Mouse (Mus musculus): ENCODE data around the gene Gm27029. TPM values are rescaled to one million over a fixed set of nuclear protein-coding genes. Genes with fewer than 3 reads are reported as not detected.
"Not testable (repeated sequence)": the region's sequence is repeated elsewhere in the genome, so short reads cannot be mapped to it uniquely, and the experiment has no call there.

The Gm27029 gene
- polyA plus RNA-seq, 1 experiment, result 7.1 TPM

DNA sequence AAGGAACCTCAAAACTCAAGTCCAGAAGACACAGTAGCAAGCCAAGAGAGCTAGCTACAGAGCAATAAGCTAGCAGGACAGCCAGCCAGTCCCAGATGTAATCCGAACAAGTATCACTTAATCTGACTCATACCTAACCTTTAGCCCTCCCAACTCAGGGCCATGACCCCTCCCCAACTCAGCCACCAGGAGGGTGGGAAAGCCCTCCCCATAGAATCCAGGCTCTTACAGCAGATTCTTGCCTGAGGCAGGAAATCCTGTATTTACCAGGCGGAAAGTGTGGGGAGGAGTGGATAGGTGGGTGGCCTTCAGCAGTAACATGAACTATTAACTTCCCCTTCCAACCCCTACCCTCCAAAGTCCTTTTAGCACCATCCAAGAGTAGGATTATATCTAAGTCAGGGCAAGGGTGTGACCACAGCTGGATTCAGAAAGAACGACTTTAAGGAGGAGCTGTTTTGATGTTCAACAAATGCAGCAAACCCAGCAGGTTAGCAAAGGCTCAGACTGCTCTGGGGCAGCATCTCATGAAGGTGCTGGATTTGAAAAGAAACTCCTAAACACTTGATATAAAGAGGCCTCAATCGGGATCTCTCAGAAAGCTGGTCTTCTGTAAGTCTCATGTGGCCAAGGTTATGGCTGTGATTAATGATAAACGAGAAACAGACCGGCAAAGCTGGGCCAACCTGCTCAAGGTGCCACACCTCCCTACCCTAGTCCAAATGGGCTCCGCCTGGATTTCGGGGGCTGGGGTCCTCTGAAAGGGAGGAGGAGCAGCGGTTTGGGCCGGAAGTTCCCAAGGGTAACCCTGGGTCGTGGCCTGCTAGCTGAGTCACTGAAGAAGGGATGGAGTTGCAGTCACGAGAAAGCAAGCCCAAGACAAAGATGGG is 39.9 kb upstream of the Gm27029 start, which contains the start of gene Rnd2:
Rnd2 (plus strand) TSS at position 789 of the 890 bp plus-strand sequence.
- H3K27ac ChIP-seq (replicated peaks; ENCODE audit: low read depth, low read length), result peak within 1 kb of the TSS; percentile 88
- H3K4me3 ChIP-seq (ENCODE audit: insufficient read depth, low read depth, low read length), result peak within 1 kb of the TSS; percentile 91
- H3K4me1 ChIP-seq (ENCODE audit: control insufficient read depth, insufficient read depth, insufficient read length, low read length), result peaks cover 8% of the 10 kb centered on the region

DNA sequence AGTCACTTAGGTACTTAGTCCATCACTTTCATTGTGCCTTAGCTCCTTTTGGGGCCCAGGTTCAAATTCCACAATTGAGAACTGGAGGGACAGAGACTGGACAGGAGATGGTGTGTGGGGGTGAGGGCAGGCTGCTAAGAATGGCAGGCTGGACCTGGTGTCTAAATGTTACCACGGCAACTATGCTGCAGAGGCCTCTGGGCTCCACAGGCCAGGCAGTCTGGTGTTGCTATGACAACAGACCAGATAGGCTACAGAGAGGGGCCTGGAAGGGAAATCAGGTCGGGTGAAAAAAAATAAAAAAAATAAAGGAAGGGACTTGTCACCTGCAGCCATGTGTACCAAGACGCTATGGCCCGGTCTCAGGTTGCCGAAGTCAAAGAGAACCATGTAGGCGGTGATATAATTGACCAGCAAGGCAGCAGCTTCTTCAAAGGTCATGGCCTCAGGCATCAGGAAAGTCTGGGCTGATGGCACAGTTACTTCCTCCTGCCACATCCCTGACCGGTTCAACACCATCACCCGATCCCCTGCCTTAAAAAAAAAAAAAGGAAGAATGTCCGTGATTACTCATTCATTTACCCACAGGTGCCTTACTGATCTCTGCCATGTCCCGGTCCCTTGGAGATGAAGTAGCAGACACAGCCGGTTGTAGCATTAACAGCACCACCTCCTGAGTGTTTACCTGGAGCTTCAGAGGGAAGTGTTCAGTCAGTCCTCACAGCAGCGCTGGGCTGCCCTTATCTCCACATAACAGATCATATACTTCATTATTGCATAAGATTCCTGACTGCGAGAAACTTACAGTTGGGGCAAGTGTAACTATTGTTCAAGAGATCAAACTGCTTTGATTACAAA is 38.2 kb upstream of the Gm27029 start:
- peaks cover 8% of the 10 kb centered on the region for H3K4me1 ChIP-seq (ENCODE audit: control insufficient read depth, insufficient read depth, insufficient read length, low read length)
- H3K4me3 ChIP-seq (ENCODE audit: insufficient read depth, low read depth, low read length), result no peak overlapping the region
- H3K27ac ChIP-seq (replicated peaks; ENCODE audit: low read depth, low read length), result no peak overlapping the region

DNA sequence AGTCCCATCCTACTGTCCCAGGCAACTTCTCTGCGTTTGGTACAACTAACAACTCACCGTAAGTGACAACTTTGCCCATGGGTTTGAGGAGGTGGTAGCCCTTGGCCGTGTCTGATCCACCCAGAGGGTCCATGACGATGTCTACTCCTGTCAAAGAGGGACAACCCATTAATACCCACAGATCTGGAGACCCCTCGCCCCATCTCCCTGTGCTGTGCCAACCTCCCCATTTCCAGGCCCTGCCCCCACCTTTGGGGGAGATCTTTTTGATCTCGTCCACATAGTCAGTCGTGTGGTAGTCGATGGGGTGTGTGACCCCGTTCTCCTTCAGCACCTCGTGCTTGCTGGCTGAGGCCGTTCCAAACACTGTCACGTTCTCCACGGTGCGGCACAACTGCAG is 37.5 kb upstream of the Gm27029 start:
- Histone ChIP-seq H3K27ac (replicated peaks; ENCODE audit: low read depth, low read length) (no peak overlapping the region), H3K4me3 (ENCODE audit: insufficient read depth, low read depth, low read length) (no peak overlapping the region), H3K4me1 (ENCODE audit: control insufficient read depth, insufficient read depth, insufficient read length, low read length) (peaks cover 8% of the 10 kb centered on the region)

DNA sequence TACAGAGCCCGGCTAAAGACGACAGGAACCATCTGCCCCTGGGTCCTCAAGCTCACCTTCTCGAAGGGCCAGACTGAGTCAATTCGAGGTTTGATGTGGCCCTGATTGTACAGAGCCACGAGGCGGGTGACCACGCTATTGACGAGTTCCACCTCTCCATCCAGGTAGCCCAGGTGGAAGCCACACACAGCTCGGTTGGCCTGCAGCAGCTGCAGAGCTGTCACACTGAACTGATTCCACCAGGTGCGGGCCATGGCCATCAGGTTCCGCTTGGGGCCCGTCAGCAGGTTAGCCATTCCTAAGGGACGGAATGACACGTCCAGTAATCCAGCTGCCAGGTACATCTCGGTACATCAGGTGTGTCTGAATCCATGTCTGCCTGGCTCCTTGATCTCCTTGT is 35.7 kb upstream of the Gm27029 start:
- Histone ChIP-seq H3K27ac (replicated peaks; ENCODE audit: low read depth, low read length) (0 out of 2 replicates have a peak overlapping the region, but pooled peaks have one; percentile 4), H3K4me1 (ENCODE audit: control insufficient read depth, insufficient read depth, insufficient read length, low read length) (peaks cover 8% of the 10 kb centered on the region), H3K4me3 (ENCODE audit: insufficient read depth, low read depth, low read length) (no peak overlapping the region)

DNA sequence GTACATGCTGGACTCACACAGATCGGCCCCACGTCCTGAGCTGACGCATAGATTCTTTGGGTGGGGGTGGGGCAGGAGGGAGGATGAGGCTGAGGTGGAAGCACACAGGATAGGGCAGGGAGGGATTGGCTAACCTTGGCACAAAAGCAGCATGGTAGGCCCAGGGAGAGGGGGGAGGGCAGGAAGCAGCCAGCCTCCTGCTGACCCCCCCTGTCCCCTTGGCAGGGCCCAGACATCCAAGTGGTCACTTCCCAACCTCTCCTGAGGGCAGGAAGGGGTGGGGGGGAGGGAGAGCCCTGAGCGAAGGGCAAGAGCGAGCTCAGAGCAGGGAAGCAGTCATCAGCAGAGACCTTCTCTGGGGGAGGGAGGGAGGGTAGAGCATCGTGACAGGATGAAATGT is 35.1 kb upstream of the Gm27029 start:
- peak overlapping the region; percentile 17; the same call in 1 of the 2 replicates for H3K27ac ChIP-seq (replicated peaks; ENCODE audit: low read depth, low read length)
- H3K4me1 ChIP-seq (ENCODE audit: control insufficient read depth, insufficient read depth, insufficient read length, low read length), result peaks cover 8% of the 10 kb centered on the region
- H3K4me3 ChIP-seq (ENCODE audit: insufficient read depth, low read depth, low read length), result no peak overlapping the region

DNA sequence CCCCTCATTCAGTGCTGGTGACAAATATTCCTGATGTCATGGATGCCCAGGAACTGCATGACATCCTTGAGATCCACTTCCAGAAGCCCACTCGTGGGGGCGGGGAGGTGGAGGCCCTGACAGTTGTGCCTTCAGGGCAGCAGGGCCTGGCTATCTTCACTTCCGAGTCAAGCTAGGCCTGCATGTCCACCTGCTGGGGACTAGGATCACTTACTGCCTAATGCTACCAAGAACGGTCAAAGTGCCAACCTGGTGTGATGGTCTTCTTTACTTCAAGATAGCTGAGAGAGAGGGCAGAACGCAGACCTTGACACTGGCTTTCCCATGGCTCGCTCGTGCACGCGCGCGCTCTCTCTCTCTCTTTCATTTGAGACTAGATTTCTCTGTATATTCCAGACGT is 33.6 kb upstream of the Gm27029 start:
- peaks cover 2% of the 10 kb centered on the region; the same call in 1 of the 2 replicates for H3K4me1 ChIP-seq (ENCODE audit: control insufficient read depth, insufficient read depth, insufficient read length, low read length)
- no peak overlapping the region for H3K27ac ChIP-seq (replicated peaks; ENCODE audit: low read depth, low read length)
- H3K4me3 ChIP-seq (ENCODE audit: insufficient read depth, low read depth, low read length), result no peak overlapping the region

DNA sequence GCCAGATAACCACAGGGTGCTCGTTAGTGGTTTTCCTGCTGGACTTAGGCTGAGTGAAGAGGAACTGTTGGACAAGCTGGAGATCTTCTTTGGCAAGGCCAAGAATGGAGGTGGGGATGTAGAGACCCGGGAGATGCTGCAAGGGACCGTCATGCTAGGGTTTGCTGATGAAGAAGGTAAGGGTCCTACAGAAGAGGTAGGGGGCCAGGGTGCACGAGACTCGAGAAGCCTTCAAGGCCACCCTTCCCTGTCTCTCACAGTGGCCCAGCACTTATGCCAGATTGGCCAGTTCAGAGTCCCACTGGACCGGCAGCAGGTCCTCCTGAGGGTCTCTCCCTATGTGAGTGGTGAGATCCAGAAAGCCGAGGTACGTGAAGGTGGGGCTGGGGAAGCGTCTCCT is 33.0 kb upstream of the Gm27029 start:
- Histone ChIP-seq H3K4me1 (ENCODE audit: control insufficient read depth, insufficient read depth, insufficient read length, low read length) (no peaks in the 10 kb centered on the region; the same call in 1 of the 2 replicates), H3K4me3 (ENCODE audit: insufficient read depth, low read depth, low read length) (no peak overlapping the region), H3K27ac (replicated peaks; ENCODE audit: low read depth, low read length) (no peak overlapping the region)

DNA sequence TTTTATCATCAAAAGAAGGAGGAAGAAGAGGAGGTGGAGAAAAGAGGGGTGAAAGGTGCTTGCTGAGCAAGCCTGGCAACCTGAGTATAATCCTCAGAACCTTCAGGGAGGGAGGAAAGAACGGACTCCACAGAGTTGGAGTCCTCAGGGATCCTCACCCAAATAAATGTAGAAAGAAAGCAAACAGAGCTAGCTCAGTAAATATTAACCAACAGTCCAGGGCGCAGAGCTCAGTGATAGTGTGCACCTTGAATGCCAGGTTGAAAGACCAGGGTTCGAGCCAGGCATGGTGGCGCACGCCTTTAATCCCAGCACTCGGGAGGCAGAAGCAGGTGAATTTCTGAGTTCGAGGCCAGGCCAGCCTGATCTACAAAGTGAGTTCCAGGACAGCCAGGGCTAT is 31.0 kb upstream of the Gm27029 start:
- H3K4me3 ChIP-seq (ENCODE audit: insufficient read depth, low read depth, low read length), result no peak overlapping the region
- H3K4me1 ChIP-seq (ENCODE audit: control insufficient read depth, insufficient read depth, insufficient read length, low read length), result peaks cover 8% of the 10 kb centered on the region
- H3K27ac ChIP-seq (replicated peaks; ENCODE audit: low read depth, low read length), result no peak overlapping the region

DNA sequence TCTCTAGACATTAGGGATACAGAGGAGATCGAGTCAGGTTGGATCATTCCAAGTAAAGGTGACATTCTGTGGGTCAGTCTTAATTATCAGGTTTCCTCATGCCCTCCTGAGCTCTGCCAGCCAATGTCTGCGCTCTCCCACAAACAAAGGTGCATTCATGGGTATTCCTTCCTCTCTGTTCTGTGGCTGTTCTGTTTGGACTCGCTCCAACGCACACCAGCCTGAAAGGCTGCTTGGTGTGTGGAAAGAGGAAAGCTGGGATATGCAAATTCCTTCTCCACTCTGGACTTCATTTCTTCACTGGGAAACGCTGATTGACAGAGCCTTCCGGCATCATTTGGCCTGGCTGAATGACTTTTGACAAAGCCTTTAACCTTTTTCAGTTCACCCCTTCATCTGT is 30.1 kb upstream of the Gm27029 start:
- peaks cover 8% of the 10 kb centered on the region for H3K4me1 ChIP-seq (ENCODE audit: control insufficient read depth, insufficient read depth, insufficient read length, low read length)
- H3K4me3 ChIP-seq (ENCODE audit: insufficient read depth, low read depth, low read length), result no peak overlapping the region
- no peak overlapping the region for H3K27ac ChIP-seq (replicated peaks; ENCODE audit: low read depth, low read length)

DNA sequence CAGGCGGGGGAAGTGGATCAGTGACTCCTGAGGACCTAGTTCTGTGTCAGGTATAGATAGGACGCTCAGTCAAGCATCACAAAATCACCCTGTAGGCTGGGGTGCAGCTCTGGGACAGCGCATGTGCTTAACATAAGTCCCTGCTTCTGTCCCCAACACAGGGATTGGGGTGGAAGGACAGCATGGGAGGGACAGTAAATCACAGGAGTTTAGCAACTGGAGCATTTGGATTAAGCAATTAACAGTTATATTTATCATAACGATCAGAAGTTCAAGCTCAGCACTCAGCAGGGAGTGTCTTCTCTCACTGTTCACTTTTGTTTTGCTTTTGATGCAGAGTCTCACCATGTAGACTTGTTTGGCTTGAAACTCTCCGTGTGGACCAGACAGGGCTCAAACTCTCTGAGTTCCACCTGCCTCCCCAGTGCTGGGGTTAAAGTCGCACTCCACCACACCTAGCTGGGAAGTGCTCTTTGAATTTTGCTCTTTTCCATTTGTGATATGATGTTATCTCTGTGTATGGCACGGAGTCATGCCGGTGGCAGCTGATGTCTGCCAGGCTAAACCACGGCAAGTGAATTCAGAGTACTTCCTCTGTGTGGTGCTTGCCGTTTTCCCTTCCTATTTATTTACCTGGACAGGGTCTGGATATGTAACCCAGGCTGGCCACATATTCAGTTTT is 27.6 kb upstream of the Gm27029 start:
- Histone ChIP-seq H3K4me1 (ENCODE audit: control insufficient read depth, insufficient read depth, insufficient read length, low read length) (peaks cover 12% of the 10 kb centered on the region), H3K4me3 (ENCODE audit: insufficient read depth, low read depth, low read length) (no peak overlapping the region), H3K27ac (replicated peaks; ENCODE audit: low read depth, low read length) (no peak overlapping the region)

DNA sequence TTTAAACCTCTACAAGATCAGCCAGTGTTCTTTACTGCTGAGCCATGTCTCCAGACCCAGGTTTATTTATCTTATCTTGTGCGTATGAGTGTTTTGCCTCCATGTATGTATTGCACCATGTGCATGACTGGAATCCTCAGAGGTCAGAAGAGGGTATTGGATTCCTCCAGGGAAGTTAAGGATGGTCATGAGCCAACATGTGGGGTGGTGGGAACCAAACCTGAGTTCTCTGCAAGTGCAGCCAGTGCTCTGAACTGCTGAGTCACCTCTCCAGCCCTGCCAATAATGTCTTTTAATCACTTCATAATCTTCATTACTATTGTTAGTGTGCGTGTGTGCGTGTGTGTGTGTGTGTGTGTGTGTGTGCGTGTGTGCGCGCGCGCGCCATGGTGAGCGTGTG is 26.9 kb upstream of the Gm27029 start:
- Histone ChIP-seq H3K4me1 (ENCODE audit: control insufficient read depth, insufficient read depth, insufficient read length, low read length) (peaks cover 12% of the 10 kb centered on the region), H3K27ac (replicated peaks; ENCODE audit: low read depth, low read length) (no peak overlapping the region), H3K4me3 (ENCODE audit: insufficient read depth, low read depth, low read length) (no peak overlapping the region)

DNA sequence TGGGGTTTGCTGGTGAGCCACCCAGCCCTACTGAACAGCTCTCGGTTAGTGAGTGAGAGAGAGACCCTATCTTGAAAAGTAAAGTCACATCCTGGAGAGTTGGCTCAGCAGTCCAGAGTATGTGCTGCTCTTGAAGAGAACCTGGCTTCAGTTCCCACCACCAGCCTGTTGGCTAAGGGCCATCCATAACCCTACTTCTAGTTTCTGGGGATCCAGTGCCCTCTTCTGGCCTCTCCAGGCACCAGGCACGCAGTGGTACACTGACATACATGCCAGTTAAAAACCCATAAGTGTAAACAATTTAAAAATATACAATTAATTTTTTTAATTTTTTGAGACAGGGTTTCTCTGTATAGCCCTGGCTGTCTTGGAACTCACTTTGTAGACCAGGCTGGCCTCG is 25.8 kb upstream of the Gm27029 start:
- no peak overlapping the region for H3K4me3 ChIP-seq (ENCODE audit: insufficient read depth, low read depth, low read length)
- no peak overlapping the region for H3K27ac ChIP-seq (replicated peaks; ENCODE audit: low read depth, low read length)
- H3K4me1 ChIP-seq (ENCODE audit: control insufficient read depth, insufficient read depth, insufficient read length, low read length), result peaks cover 12% of the 10 kb centered on the region

DNA sequence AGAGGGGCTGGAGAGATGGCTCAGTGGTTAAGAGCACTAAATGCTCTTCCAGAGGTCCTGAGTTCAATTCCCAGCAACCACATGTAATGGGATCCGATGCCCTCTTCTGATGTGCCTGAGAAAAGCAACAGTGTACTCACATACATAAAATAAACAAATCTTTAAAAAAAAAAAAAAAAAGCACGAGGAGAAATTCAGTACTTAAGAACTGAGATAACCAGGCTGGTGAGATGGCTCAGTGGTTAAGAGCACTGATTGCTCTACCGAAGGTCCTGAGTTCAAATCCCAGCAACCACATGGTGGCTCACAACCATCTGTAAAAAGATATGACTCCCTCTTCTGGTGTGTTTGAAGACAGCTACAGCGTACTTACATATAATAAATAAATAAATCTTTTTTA is 25.0 kb upstream of the Gm27029 start:
- peaks cover 15% of the 10 kb centered on the region for H3K4me1 ChIP-seq (ENCODE audit: control insufficient read depth, insufficient read depth, insufficient read length, low read length)
- not testable (repeated sequence) for H3K27ac ChIP-seq (replicated peaks; ENCODE audit: low read depth, low read length); H3K4me3 ChIP-seq (ENCODE audit: insufficient read depth, low read depth, low read length)

DNA sequence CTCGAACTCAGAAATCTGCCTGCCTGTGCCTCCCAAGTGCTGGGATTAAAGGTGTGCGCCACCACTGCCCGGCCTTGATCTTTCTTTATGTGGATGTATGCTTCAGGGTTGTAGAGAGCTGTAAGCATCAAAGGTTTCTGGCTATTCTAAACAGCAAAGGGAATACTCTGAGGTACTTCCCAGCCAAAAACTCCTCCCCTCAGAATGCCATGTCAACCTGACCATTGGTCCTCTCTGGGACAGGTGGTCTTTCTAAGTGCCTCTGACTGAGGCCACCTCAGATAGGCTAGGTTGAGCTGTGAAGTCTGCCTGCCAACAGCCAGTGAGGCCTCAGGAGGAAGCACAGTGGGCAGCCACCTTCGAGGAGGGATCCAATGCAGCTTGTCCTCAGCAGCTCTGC is 24.3 kb upstream of the Gm27029 start:
- Histone ChIP-seq H3K4me1 (ENCODE audit: control insufficient read depth, insufficient read depth, insufficient read length, low read length) (peaks cover 16% of the 10 kb centered on the region), H3K27ac (replicated peaks; ENCODE audit: low read depth, low read length) (peak overlapping the region; percentile 90)

DNA sequence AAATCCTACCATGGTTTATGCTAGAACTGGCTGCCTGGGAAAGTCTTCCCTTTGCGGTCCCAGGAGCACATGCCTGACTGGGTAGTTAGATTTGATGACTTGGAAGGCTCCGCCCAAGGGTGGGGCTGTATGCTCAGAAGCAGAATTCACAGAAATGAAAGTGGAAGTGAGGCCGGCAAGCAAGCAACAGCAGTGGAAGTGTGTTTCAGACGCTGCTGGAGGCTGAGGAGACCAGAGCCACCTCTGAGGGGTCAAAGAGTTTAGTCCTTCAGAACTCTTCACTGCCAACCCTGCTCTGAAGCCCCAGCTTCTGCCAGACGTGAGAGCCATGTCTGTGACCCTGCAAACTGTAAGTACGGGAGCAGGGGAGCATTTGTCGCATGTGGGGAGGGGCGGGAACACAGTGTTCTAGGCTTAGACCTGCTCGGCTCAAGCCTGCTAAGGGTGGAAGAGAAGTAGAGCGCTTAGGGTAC is 23.7 kb upstream of the Gm27029 start, which contains the start of gene Ifi35:
Ifi35 (plus strand) TSS at position 134 of the 473 bp plus-strand sequence.
- Histone ChIP-seq H3K4me1 (ENCODE audit: control insufficient read depth, insufficient read depth, insufficient read length, low read length) (peaks cover 16% of the 10 kb centered on the region), H3K27ac (replicated peaks; ENCODE audit: low read depth, low read length) (peak within 1 kb of the TSS; percentile 90), H3K4me3 (ENCODE audit: insufficient read depth, low read depth, low read length) (peak within 1 kb of the TSS; percentile 89)

More for the DNA sequence above, 24.3 kb upstream of the Gm27029 start:
- H3K4me3 ChIP-seq (ENCODE audit: insufficient read depth, low read depth, low read length), result peak overlapping the region; percentile 89

Measured in brown adipose tissue, adult 24 weeks (tissue).